Mouse (Mus musculus) limb, embryonic 11.5 days (tissue): ENCODE results near the gene Col13a1. TPM values are rescaled to one million over a fixed set of nuclear protein-coding genes. Genes with fewer than 3 reads are reported as not detected.
A peak's percentile ranks its signal among the peaks of the same experiment; 100 is the strongest.

Experiments
- ATAC-seq: fragments of 200-750 bp; cut with Nextera tagmentation; 2 replicates; pipeline ENCODE4 v1.8.0; 2017; ENCODE audit warnings: low read depth; ENCODE audit not compliant: insufficient number of reproducible peaks, low FRiP score, low TSS enrichment
- DNase-seq: peaks from one replicate; pipeline ENCODE4 v3.0.0-alpha.2; 2015; ENCODE audit warnings: low spot score
- H3K27ac ChIP-seq: fragments of 300-500 bp; sonication (generic); replicated peaks from 2 replicates; pipeline ENCODE4 v1.5.1; 2014; ENCODE audit warnings: low read depth, mild to moderate bottlenecking, low read length
- H3K27me3 ChIP-seq: fragments of 300-500 bp; sonication (generic); 2 replicates; pipeline ENCODE4 v1.6.1; 2014; ENCODE audit warnings: mild to moderate bottlenecking, low read length, mixed read lengths; ENCODE audit not compliant: control insufficient read depth, insufficient read depth
- H3K36me3 ChIP-seq: fragments of 300-500 bp; sonication (generic); 2 replicates; pipeline ENCODE4 v1.6.1; 2014; ENCODE audit warnings: mild to moderate bottlenecking, low read length, moderate library complexity, mixed read lengths; ENCODE audit not compliant: control insufficient read depth, insufficient read depth
- H3K4me1 ChIP-seq: fragments of 300-500 bp; sonication (generic); 2 replicates; pipeline ENCODE4 v1.6.1; 2014; ENCODE audit warnings: low read length, mixed read lengths; ENCODE audit not compliant: control insufficient read depth, insufficient read depth
- H3K4me2 ChIP-seq: fragments of 300-500 bp; sonication (generic); 2 replicates; pipeline ENCODE4 v1.6.1; 2014; ENCODE audit warnings: low read depth, mild to moderate bottlenecking, moderate library complexity; ENCODE audit not compliant: severe bottlenecking
- H3K4me3 ChIP-seq: fragments of 300-500 bp; sonication (generic); 2 replicates; pipeline ENCODE4 v1.5.1; 2014; ENCODE audit warnings: low read depth, low read length
- H3K9ac ChIP-seq: fragments of 300-500 bp; sonication (generic); 2 replicates; pipeline ENCODE4 v1.6.1; 2014; ENCODE audit warnings: mild to moderate bottlenecking, low read length
- H3K9me3 ChIP-seq: fragments of 300-500 bp; sonication (generic); 2 replicates; pipeline ENCODE4 v1.6.1; 2016; ENCODE audit warnings: low read length; ENCODE audit not compliant: control insufficient read depth
- WGBS: fragments of 180-500 bp; shearing (Covaris S2); extraction: QIAGEN DNeasy Blood & Tissue Kit; methylation state at CpG from one replicate; pipeline ENCODE4 v1.1.7; 2014; 5-methylcytosine and 5-hydroxymethylcytosine counted together
- polyA plus RNA-seq: library from polyadenylated mRNA; unstranded; fragments of >200 nt; fragmentation: Nextera tagmentation; extraction: Ambion mirVana; gene quantifications from 2 replicates; pipeline ENCODE4 v1.2.1, GENCODE M21; 2014

The Col13a1 gene
- polyA plus RNA-seq, 1 experiment from 2014 or later = 1.0 TPM

GRCm38 (mm10) chr10:61811987-61812386 is 166.9 kb downstream of the Col13a1 start:
- Histone ChIP-seq H3K9ac (no peak overlapping the region), H3K36me3 (no peaks in the 10 kb centered on the region), H3K9me3 (no peaks in the 10 kb centered on the region; the same call in 1 of the 2 replicates), H3K27ac (peak overlapping the region; percentile 72; the same call in 1 of the 2 replicates), H3K4me1 (0 out of 2 replicates have a peak, but pooled peaks cover 5% of the 10 kb centered on the region), H3K27me3 (no peaks in the 10 kb centered on the region), H3K4me2 (no peak overlapping the region), H3K4me3 (no peak overlapping the region)
- WGBS = 27% methylated on average over 5 of the region's 5 CpGs
- ATAC-seq (no peak), DNase-seq (peak; percentile 61)

GRCm38 (mm10) chr10:61798133-61798576 is 180.8 kb downstream of the Col13a1 start:
- Histone ChIP-seq H3K27ac (no peak overlapping the region), H3K4me2 (no peak overlapping the region), H3K9me3 (0 out of 2 replicates have a peak, but pooled peaks cover 3% of the 10 kb centered on the region), H3K36me3 (no peaks in the 10 kb centered on the region), H3K9ac (no peak overlapping the region), H3K4me1 (peaks cover 5% of the 10 kb centered on the region; the same call in 1 of the 2 replicates), H3K4me3 (no peak overlapping the region), H3K27me3 (no peaks in the 10 kb centered on the region)
- DNase-seq (no peak), ATAC-seq (no peak)
- WGBS = 81% methylated on average over 15 of the region's 15 CpGs

- H3K4me1 ChIP-seq = peaks cover 5% of the 10 kb centered on the region; the same call in 1 of the 2 replicates
- no peaks in the 10 kb centered on the region for H3K9me3 ChIP-seq
- DNase-seq (no peak), ATAC-seq (no peak)
- H3K4me2 ChIP-seq = no peak overlapping the region
- H3K9ac ChIP-seq = no peak overlapping the region
- WGBS = 33% methylated on average over 8 of the region's 8 CpGs
- H3K27me3 ChIP-seq = no peaks in the 10 kb centered on the region
- H3K27ac ChIP-seq = no peak overlapping the region
- no peak overlapping the region for H3K4me3 ChIP-seq
- H3K36me3 ChIP-seq = no peaks in the 10 kb centered on the region
These were observed 183.4 kb downstream of the Col13a1 start for GRCm38 (mm10) chr10:61795458-61795857.

- Histone ChIP-seq H3K4me3 (no peak overlapping the region), H3K9ac (no peak overlapping the region), H3K4me1 (peaks cover 5% of the 10 kb centered on the region; the same call in 1 of the 2 replicates), H3K4me2 (no peak overlapping the region), H3K27me3 (no peaks in the 10 kb centered on the region), H3K9me3 (no peaks in the 10 kb centered on the region), H3K27ac (no peak overlapping the region), H3K36me3 (no peaks in the 10 kb centered on the region)
- ATAC-seq (no peak), DNase-seq (no peak)
- 46% methylated on average over 10 of the region's 10 CpGs for WGBS
These were observed 183.9 kb downstream of the Col13a1 start for GRCm38 (mm10) chr10:61794971-61795370.

GRCm38 (mm10) chr10:61793015-61793414 is 185.9 kb downstream of the Col13a1 start:
- Histone ChIP-seq H3K4me1 (peaks cover 5% of the 10 kb centered on the region; the same call in 1 of the 2 replicates), H3K27me3 (no peaks in the 10 kb centered on the region), H3K4me3 (no peak overlapping the region), H3K4me2 (no peak overlapping the region), H3K9ac (no peak overlapping the region), H3K36me3 (no peaks in the 10 kb centered on the region), H3K9me3 (no peaks in the 10 kb centered on the region), H3K27ac (no peak overlapping the region)
- DNase-seq (no peak), ATAC-seq (no peak)
- 51% methylated on average over 8 of the region's 8 CpGs for WGBS

GRCm38 (mm10) chr10:61788499-61788898 is 190.4 kb downstream of the Col13a1 start:
- Histone ChIP-seq H3K27ac (no peak overlapping the region), H3K27me3 (no peaks in the 10 kb centered on the region), H3K4me1 (no peaks in the 10 kb centered on the region), H3K4me2 (no peak overlapping the region), H3K9ac (no peak overlapping the region), H3K36me3 (no peaks in the 10 kb centered on the region), H3K4me3 (no peak overlapping the region), H3K9me3 (no peaks in the 10 kb centered on the region)
- ATAC-seq (no peak), DNase-seq (no peak)
- WGBS = 91% methylated on average over 5 of the region's 5 CpGs

Other genes starting within 250 kb of the Col13a1 start
- gene H2afy2, start 195.0 kb downstream of the Col13a1 start, polyA plus RNA-seq = 249 and 263 TPM in 2 replicates
- not detected in 2 replicates for gene Neurog3, start 154.0 kb upstream of the Col13a1 start, polyA plus RNA-seq
- gene Fam241b, start 164.8 kb upstream of the Col13a1 start, polyA plus RNA-seq = 3.6 and 4.6 TPM in 2 replicates